Mouse (Mus musculus): ENCODE data around the gene Cgnl1. TPM values are rescaled to one million over a fixed set of nuclear protein-coding genes. Genes with fewer than 3 reads are reported as not detected.

Cgnl1 gene
- polyA plus RNA-seq, 1 experiment from 2014 or later, result 4.3 TPM

DNA sequence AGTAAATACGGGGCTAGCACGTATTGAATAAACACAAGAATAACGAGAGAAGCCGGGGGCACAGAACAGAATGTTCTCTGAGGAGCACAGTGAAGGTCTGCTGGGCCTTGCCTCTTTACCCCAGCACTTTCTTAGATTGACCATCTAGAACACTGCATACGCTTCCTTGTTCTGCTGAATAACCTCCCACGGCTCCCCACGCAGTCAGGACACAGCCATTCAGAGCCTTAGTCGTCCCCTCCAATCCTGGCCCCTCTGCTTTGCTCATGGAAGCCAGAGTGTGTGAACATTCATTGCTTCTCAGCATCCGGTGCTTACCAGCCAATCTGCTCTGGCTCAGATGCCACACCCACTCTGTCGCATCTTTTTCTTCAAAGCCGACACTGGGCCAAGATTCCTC, 133.2 kb downstream of the Cgnl1 start:
- ATAC-seq, result no peak

GRCm38 (mm10) chr9:71636854-71637253, 134.5 kb downstream of the Cgnl1 start:
- H3K4me1 ChIP-seq (replicated peaks; ENCODE audit: control insufficient read depth, insufficient read depth, low read length), result no peaks in the 10 kb centered on the region
- no peaks in the 10 kb centered on the region for H3K27me3 ChIP-seq (replicated peaks; ENCODE audit: control insufficient read depth, insufficient read depth, low read length)
- no peaks in the 10 kb centered on the region for H3K36me3 ChIP-seq (ENCODE audit: control insufficient read depth, insufficient read depth)
- no peak overlapping the region for H3K4me3 ChIP-seq (ENCODE audit: low read depth, low read length)
- WGBS, result 88% methylated on average over 1 of the region's 1 CpGs
- H3K9ac ChIP-seq (ENCODE audit: low read depth, low read length), result no peak overlapping the region
- TF ChIP-seq CTCF (IDR thresholded peaks at IDR 0.05; ENCODE audit: low read depth), result no peak
- H3K4me2 ChIP-seq (replicated peaks; ENCODE audit: low read depth), result no peak overlapping the region
- H3K27ac ChIP-seq (ENCODE audit: low read depth, low read length), result no peak overlapping the region
- H3K9me3 ChIP-seq (ENCODE audit: control insufficient read depth), result no peaks in the 10 kb centered on the region
- ATAC-seq, result no peak

More for the DNA sequence above, 133.2 kb downstream of the Cgnl1 start:
- Histone ChIP-seq H3K9ac (ENCODE audit: low read depth, low read length) (no peak overlapping the region), H3K4me1 (replicated peaks; ENCODE audit: control insufficient read depth, insufficient read depth, low read length) (no peaks in the 10 kb centered on the region), H3K27me3 (replicated peaks; ENCODE audit: control insufficient read depth, insufficient read depth, low read length) (no peaks in the 10 kb centered on the region), H3K4me2 (replicated peaks; ENCODE audit: low read depth) (no peak overlapping the region), H3K27ac (ENCODE audit: low read depth, low read length) (no peak overlapping the region), H3K9me3 (ENCODE audit: control insufficient read depth) (no peaks in the 10 kb centered on the region), H3K4me3 (ENCODE audit: low read depth, low read length) (no peak overlapping the region), H3K36me3 (ENCODE audit: control insufficient read depth, insufficient read depth) (no peaks in the 10 kb centered on the region)
- 68% methylated on average over 11 of the region's 11 CpGs for WGBS
- TF ChIP-seq CTCF (IDR thresholded peaks at IDR 0.05; ENCODE audit: low read depth), result no peak

DNA sequence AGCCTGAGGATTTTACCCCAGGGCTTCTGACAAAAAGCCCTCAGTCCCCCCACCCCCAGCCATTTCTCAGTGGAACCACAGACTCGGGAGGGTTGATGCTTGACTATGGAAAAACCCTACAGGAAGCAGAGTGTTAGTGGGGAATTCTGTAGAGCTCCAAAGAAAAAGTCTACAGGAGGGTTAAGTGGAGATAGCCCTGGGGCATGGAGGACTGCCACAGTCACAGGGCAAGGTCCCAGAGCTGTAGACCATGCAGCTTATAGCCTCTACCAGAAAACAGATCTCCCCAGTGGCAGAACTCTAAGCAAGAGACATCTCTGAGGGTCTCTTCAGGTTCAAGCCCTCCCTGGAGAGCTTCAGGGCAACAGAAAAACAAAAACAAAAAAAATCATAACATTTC, 135.8 kb downstream of the Cgnl1 start:
- no peak overlapping the region for H3K9ac ChIP-seq (ENCODE audit: low read depth, low read length)
- WGBS, result 75% methylated on average over 1 of the region's 1 CpGs
- no peak for TF ChIP-seq CTCF (IDR thresholded peaks at IDR 0.05; ENCODE audit: low read depth)
- no peak overlapping the region for H3K4me2 ChIP-seq (replicated peaks; ENCODE audit: low read depth)
- H3K27ac ChIP-seq (ENCODE audit: low read depth, low read length), result no peak overlapping the region
- no peaks in the 10 kb centered on the region for H3K36me3 ChIP-seq (ENCODE audit: control insufficient read depth, insufficient read depth)
- no peaks in the 10 kb centered on the region for H3K4me1 ChIP-seq (replicated peaks; ENCODE audit: control insufficient read depth, insufficient read depth, low read length)
- H3K27me3 ChIP-seq (replicated peaks; ENCODE audit: control insufficient read depth, insufficient read depth, low read length), result no peaks in the 10 kb centered on the region
- ATAC-seq, result no peak
- H3K9me3 ChIP-seq (ENCODE audit: control insufficient read depth), result no peaks in the 10 kb centered on the region
- H3K4me3 ChIP-seq (ENCODE audit: low read depth, low read length), result no peak overlapping the region

DNA sequence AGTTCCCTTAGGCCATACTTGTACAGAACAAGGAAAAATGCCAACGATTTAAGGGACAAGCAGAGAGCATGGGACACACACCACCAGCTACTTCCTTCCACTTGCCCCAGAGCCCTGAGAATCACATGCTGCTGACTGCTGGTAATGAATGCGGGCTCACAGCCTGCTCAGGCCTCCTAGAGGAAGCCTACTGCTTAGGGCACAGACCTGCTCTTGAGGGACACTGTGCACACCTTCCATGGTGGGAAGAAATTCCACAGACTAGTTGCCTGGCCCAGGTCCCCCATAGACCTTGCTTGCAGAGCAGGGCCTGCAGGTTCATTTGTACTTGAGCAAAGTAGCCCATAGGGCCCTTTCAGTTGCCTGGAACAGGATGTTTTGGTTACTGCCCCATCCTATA, 136.5 kb downstream of the Cgnl1 start:
- H3K4me1 ChIP-seq (replicated peaks; ENCODE audit: control insufficient read depth, insufficient read depth, low read length), result no peaks in the 10 kb centered on the region
- H3K9ac ChIP-seq (ENCODE audit: low read depth, low read length), result no peak overlapping the region
- H3K9me3 ChIP-seq (ENCODE audit: control insufficient read depth), result no peaks in the 10 kb centered on the region
- ATAC-seq, result no peak
- H3K36me3 ChIP-seq (ENCODE audit: control insufficient read depth, insufficient read depth), result peaks cover 6% of the 10 kb centered on the region; the same call in 1 of the 2 replicates
- 88% methylated on average over 2 of the region's 2 CpGs for WGBS
- no peak for TF ChIP-seq CTCF (IDR thresholded peaks at IDR 0.05; ENCODE audit: low read depth)
- no peak overlapping the region for H3K4me2 ChIP-seq (replicated peaks; ENCODE audit: low read depth)
- no peak overlapping the region for H3K4me3 ChIP-seq (ENCODE audit: low read depth, low read length)
- no peak overlapping the region for H3K27ac ChIP-seq (ENCODE audit: low read depth, low read length)
- no peaks in the 10 kb centered on the region for H3K27me3 ChIP-seq (replicated peaks; ENCODE audit: control insufficient read depth, insufficient read depth, low read length)

- no peak for ATAC-seq
- no peaks in the 10 kb centered on the region for H3K27me3 ChIP-seq (replicated peaks; ENCODE audit: control insufficient read depth, insufficient read depth, low read length)
- peaks cover 6% of the 10 kb centered on the region; the same call in 1 of the 2 replicates for H3K36me3 ChIP-seq (ENCODE audit: control insufficient read depth, insufficient read depth)
- no peaks in the 10 kb centered on the region for H3K4me1 ChIP-seq (replicated peaks; ENCODE audit: control insufficient read depth, insufficient read depth, low read length)
- no peak overlapping the region for H3K4me2 ChIP-seq (replicated peaks; ENCODE audit: low read depth)
- no peaks in the 10 kb centered on the region for H3K9me3 ChIP-seq (ENCODE audit: control insufficient read depth)
- WGBS, result 51% methylated on average over 6 of the region's 6 CpGs
- H3K4me3 ChIP-seq (ENCODE audit: low read depth, low read length), result no peak overlapping the region
- H3K27ac ChIP-seq (ENCODE audit: low read depth, low read length), result no peak overlapping the region
- no peak for TF ChIP-seq CTCF (IDR thresholded peaks at IDR 0.05; ENCODE audit: low read depth)
- H3K9ac ChIP-seq (ENCODE audit: low read depth, low read length), result no peak overlapping the region
These were observed 142.5 kb downstream of the Cgnl1 start for GRCm38 (mm10) chr9:71628921-71629320.

DNA sequence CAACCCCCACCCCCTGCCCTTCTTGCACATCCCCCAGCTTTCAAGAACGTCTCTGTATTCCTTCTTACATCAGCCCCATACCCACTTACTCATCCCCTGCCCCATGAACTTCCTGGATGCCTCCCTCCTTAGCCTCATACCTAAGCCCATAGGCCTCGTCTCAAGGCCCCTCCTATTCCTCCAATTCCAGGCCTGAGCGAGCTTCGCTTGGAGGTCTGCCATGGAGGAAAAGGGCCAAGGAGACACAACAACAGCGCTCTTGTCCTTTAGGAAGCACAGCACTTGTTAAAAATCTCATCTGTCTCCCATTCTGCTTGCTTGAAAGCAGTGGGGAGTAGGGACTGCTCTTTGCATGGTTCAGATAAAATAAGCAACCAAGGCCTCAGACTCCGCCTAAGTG, 143.1 kb downstream of the Cgnl1 start:
- H3K27me3 ChIP-seq (replicated peaks; ENCODE audit: control insufficient read depth, insufficient read depth, low read length), result no peaks in the 10 kb centered on the region
- TF ChIP-seq CTCF (IDR thresholded peaks at IDR 0.05; ENCODE audit: low read depth), result no peak
- 68% methylated on average over 6 of the region's 6 CpGs for WGBS
- no peak overlapping the region for H3K27ac ChIP-seq (ENCODE audit: low read depth, low read length)
- no peak for ATAC-seq
- no peak overlapping the region for H3K9ac ChIP-seq (ENCODE audit: low read depth, low read length)
- H3K9me3 ChIP-seq (ENCODE audit: control insufficient read depth), result no peaks in the 10 kb centered on the region
- H3K4me2 ChIP-seq (replicated peaks; ENCODE audit: low read depth), result no peak overlapping the region
- peaks cover 6% of the 10 kb centered on the region; the same call in 1 of the 2 replicates for H3K36me3 ChIP-seq (ENCODE audit: control insufficient read depth, insufficient read depth)
- no peak overlapping the region for H3K4me3 ChIP-seq (ENCODE audit: low read depth, low read length)
- H3K4me1 ChIP-seq (replicated peaks; ENCODE audit: control insufficient read depth, insufficient read depth, low read length), result no peaks in the 10 kb centered on the region

DNA sequence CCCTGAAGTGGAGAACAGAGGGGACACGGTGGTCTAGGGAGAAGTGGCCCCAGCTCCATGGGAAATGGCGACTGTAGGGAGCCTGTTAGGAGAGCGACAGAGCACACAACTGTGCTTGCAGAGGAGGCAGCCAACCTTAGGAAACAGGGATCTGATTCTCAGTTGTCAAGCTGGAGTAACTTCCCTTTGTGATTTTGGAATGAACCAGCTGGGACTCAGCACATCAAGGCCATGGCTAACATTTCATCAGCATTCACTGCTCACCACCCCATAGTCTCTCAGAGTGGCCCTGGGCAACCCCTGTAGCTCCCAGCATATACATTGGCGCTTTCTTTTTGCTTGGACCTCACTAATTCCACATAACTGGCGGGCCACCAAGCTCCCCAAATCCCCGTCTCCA, 145.4 kb downstream of the Cgnl1 start:
- Histone ChIP-seq H3K27ac (ENCODE audit: low read depth, low read length) (no peak overlapping the region), H3K4me1 (replicated peaks; ENCODE audit: control insufficient read depth, insufficient read depth, low read length) (no peaks in the 10 kb centered on the region), H3K9me3 (ENCODE audit: control insufficient read depth) (no peaks in the 10 kb centered on the region), H3K36me3 (ENCODE audit: control insufficient read depth, insufficient read depth) (peaks cover 6% of the 10 kb centered on the region; the same call in 1 of the 2 replicates), H3K27me3 (replicated peaks; ENCODE audit: control insufficient read depth, insufficient read depth, low read length) (no peaks in the 10 kb centered on the region), H3K9ac (ENCODE audit: low read depth, low read length) (no peak overlapping the region), H3K4me2 (replicated peaks; ENCODE audit: low read depth) (no peak overlapping the region), H3K4me3 (ENCODE audit: low read depth, low read length) (no peak overlapping the region)
- 90% methylated on average over 6 of the region's 6 CpGs for WGBS
- no peak for TF ChIP-seq CTCF (IDR thresholded peaks at IDR 0.05; ENCODE audit: low read depth)
- ATAC-seq, result no peak

Measured in intestine, postnatal 0 days (tissue).